Mouse (Mus musculus) thymus, adult 2 months (tissue): Measurements from ENCODE around the gene Uba52.

Experiments
- CTCF ChIP-seq: fragments of 200-500 bp; IDR thresholded peaks from 2 replicates; pipeline ENCODE4 v1.5.1; 2012; ENCODE audit warnings: mild to moderate bottlenecking, control low read depth, low read length, moderate library complexity, borderline replicate concordance; ENCODE audit not compliant: control insufficient read depth, poor library complexity, insufficient read depth; ENCODE audit errors: extremely low read depth
- POLR2A ChIP-seq: fragments of 200-500 bp; IDR thresholded peaks from 2 replicates; pipeline ENCODE4 v1.6.1; 2012; ENCODE audit warnings: mild to moderate bottlenecking, low read length, control low read depth, moderate library complexity; ENCODE audit not compliant: control insufficient read depth, poor library complexity, insufficient read depth; ENCODE audit errors: extremely low read depth

GRCm38 (mm10) chr8:70492664-70493640 is 17.6 kb downstream of the Uba52 start, which contains the start of gene Crlf1:
- TF ChIP-seq CTCF: no peak
- no peak for TF ChIP-seq POLR2A
